Mouse (Mus musculus) megakaryocyte, embryonic 14.5 days (primary cell): ENCODE data around the gene Hapln1. TPM values are rescaled to one million over a fixed set of nuclear protein-coding genes. Genes with fewer than 3 reads are reported as not detected.

Experiments used
- H3K27me3 ChIP-seq: replicated peaks from 2 replicates; pipeline ENCODE3; 2012; ENCODE audit warnings: inconsistent platforms
- H3K36me3 ChIP-seq: replicated peaks from 2 replicates; pipeline ENCODE3; 2012; ENCODE audit warnings: low read length, inconsistent platforms, mixed read lengths
- H3K4me1 ChIP-seq: 2 replicates; pipeline ENCODE4 v1.6.1; 2012; ENCODE audit warnings: inconsistent platforms
- H3K4me3 ChIP-seq: replicated peaks from 2 replicates; pipeline ENCODE3; 2012; ENCODE audit warnings: moderate library complexity, mild to moderate bottlenecking, inconsistent platforms
- H3K9me3 ChIP-seq: 2 replicates; pipeline ENCODE4 v1.6.1; 2012; ENCODE audit warnings: inconsistent platforms
- FLI1 ChIP-seq: IDR thresholded peaks from 2 replicates; pipeline ENCODE4 v1.6.1; 2012; ENCODE audit warnings: low read length, inconsistent platforms, mixed read lengths
- GATA1 ChIP-seq: IDR thresholded peaks from 3 replicates; pipeline ENCODE4 v1.6.1; 2012; ENCODE audit warnings: mixed read lengths, low read length, inconsistent platforms, borderline replicate concordance
- polyA plus RNA-seq: library from polyadenylated mRNA; stranded (reverse); fragments of >175 nt; gene quantifications from 2 replicates; pipeline ENCODE4 v1.2.3, GENCODE M21; 2012; ENCODE audit warnings: low replicate concordance; ENCODE audit not compliant: insufficient read depth

Gene Hapln1
- polyA plus RNA-seq, 1 experiment, result not detected

- H3K4me3 ChIP-seq, result no peak overlapping the region
- H3K27me3 ChIP-seq, result no peaks in the 10 kb centered on the region
- peaks cover 6% of the 10 kb centered on the region; the same call in 1 of the 2 replicates for H3K9me3 ChIP-seq
- no peaks in the 10 kb centered on the region for H3K36me3 ChIP-seq
- H3K4me1 ChIP-seq, result no peaks in the 10 kb centered on the region
- no peak for TF ChIP-seq FLI1
- no peak for TF ChIP-seq GATA1
These were observed 55.5 kb downstream of the Hapln1 start for GRCm38 (mm10) chr13:89595105-89595504.

DNA sequence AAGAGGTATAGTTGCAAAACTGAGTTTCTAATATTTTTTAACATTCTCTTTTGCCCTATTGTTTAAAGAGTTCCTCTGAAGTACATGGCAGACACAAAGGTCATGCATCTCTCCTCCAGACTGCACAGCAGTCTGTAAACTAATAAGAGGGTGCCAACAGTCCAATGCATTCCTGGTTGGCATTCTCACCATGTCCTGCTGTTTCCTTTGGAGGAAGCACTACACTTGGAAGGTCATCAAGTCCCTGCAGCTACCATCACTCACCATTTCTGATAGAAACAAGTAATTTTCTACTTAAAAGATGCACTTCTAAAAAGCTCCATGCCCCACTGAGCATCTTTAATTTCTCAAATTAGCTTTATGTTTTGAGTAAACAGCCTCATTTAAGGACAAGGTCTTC lies 57.8 kb downstream of the Hapln1 start:
- TF ChIP-seq GATA1 (no peak), FLI1 (no peak)
- Histone ChIP-seq H3K36me3 (no peaks in the 10 kb centered on the region), H3K4me3 (no peak overlapping the region), H3K4me1 (no peaks in the 10 kb centered on the region), H3K27me3 (no peaks in the 10 kb centered on the region), H3K9me3 (peaks cover 6% of the 10 kb centered on the region; the same call in 1 of the 2 replicates)

DNA sequence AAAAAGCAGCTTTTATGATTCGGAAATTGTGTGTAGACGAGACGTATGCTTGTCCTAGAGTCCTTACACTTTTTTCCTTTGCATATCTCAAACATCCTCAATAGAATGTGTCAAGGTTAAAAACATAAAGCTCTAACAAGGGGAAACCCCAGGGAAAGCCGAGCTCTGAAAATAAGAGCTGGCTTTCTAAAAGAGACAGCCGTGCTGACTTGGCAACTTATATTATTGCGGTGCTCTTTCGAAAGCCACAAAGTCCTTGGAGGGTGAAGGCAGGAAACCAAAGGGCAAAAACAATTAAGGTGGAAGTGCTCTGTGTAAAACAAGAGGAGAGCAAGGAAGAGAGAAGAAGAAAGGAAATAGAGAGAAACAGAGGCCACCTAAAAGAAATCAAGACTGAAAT lies 60.9 kb downstream of the Hapln1 start:
- Histone ChIP-seq H3K27me3 (no peaks in the 10 kb centered on the region), H3K4me3 (no peak overlapping the region), H3K36me3 (no peaks in the 10 kb centered on the region), H3K4me1 (no peaks in the 10 kb centered on the region), H3K9me3 (peaks cover 3% of the 10 kb centered on the region; the same call in 1 of the 2 replicates)
- no peak for TF ChIP-seq GATA1
- no peak for TF ChIP-seq FLI1

DNA sequence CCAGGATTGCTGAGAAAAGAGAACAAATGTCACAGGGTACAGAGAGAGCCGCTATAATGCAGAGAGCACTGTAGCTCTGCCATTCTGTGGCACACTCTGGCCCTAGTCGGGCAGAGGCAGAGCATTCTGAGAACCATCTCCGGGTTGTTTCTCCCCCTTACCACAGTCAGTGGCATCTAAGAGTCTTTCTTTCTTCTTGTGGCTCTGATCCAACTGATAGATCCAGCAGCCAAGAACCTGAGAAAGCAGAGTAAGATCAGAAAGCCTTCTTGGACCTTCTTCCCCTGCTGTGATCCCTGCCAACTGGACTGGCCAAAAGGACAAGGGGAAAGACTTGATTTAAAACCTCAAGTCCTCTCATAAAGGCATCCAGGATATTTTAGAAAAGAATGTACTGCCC lies 63.7 kb downstream of the Hapln1 start:
- TF ChIP-seq FLI1 (no peak), GATA1 (no peak)
- no peak overlapping the region for H3K4me3 ChIP-seq
- no peaks in the 10 kb centered on the region for H3K4me1 ChIP-seq
- peaks cover 6% of the 10 kb centered on the region; the same call in 1 of the 2 replicates for H3K9me3 ChIP-seq
- H3K27me3 ChIP-seq, result no peaks in the 10 kb centered on the region
- H3K36me3 ChIP-seq, result no peaks in the 10 kb centered on the region

GRCm38 (mm10) chr13:89607399-89607798 lies 67.8 kb downstream of the Hapln1 start:
- H3K27me3 ChIP-seq, result no peaks in the 10 kb centered on the region
- no peaks in the 10 kb centered on the region for H3K36me3 ChIP-seq
- H3K4me1 ChIP-seq, result no peaks in the 10 kb centered on the region
- H3K9me3 ChIP-seq, result peaks cover 6% of the 10 kb centered on the region; the same call in 1 of the 2 replicates
- no peak overlapping the region for H3K4me3 ChIP-seq
- TF ChIP-seq GATA1 (no peak), FLI1 (no peak)

GRCm38 (mm10) chr13:89619064-89619463 lies 79.5 kb downstream of the Hapln1 start:
- Histone ChIP-seq H3K4me1 (no peaks in the 10 kb centered on the region), H3K4me3 (no peak overlapping the region), H3K27me3 (no peaks in the 10 kb centered on the region), H3K9me3 (no peaks in the 10 kb centered on the region), H3K36me3 (no peaks in the 10 kb centered on the region)
- TF ChIP-seq GATA1 (no peak), FLI1 (no peak)

DNA sequence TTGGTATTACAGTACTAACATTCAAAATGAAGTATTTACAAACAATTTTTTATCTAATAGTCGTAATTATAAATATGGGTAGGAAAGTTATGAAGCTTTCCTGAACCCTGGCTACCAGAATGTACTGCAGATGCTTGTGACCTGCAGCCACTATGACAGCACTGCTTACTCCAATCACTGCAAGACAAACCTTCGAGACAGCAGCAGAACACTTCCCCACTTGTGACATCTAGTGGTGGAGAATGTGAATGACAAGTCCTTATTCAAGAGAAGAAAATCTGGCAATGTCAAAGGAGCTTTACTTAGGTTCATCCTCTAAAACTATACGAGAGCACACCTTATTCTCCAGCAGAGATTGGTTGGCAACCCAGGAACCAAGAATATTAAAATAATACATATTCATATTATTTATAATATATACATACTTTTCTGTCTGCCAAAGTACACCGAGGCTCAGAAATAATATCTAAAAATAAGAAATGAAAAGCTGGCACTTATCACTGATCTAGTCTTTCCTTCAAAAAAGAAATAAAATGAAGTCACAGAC lies 94.6 kb downstream of the Hapln1 start:
- no peaks in the 10 kb centered on the region for H3K36me3 ChIP-seq
- TF ChIP-seq GATA1, result no peak
- no peak for TF ChIP-seq FLI1
- no peaks in the 10 kb centered on the region for H3K27me3 ChIP-seq
- no peaks in the 10 kb centered on the region for H3K9me3 ChIP-seq
- no peak overlapping the region for H3K4me3 ChIP-seq
- no peaks in the 10 kb centered on the region for H3K4me1 ChIP-seq

DNA sequence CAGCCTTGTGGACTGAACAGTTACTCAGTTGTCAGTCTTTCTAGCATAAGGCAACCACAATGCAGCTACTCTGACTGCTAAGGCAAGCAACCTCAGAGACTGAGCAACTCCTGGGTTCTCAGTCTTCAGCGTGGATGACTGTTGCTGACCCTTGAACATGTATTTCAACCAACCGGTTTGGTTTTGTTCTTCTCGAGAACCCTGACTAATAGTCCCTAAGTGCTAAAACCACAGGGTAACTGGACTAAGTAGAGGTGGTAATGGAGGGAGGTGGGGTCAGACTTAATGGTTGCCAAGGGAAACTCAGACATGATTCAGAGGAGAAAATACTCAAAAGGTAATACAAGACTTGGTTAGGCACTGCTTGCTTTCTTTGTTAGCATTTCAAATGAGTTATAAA lies 97.4 kb downstream of the Hapln1 start:
- no peaks in the 10 kb centered on the region for H3K4me1 ChIP-seq
- H3K27me3 ChIP-seq, result no peaks in the 10 kb centered on the region

DNA sequence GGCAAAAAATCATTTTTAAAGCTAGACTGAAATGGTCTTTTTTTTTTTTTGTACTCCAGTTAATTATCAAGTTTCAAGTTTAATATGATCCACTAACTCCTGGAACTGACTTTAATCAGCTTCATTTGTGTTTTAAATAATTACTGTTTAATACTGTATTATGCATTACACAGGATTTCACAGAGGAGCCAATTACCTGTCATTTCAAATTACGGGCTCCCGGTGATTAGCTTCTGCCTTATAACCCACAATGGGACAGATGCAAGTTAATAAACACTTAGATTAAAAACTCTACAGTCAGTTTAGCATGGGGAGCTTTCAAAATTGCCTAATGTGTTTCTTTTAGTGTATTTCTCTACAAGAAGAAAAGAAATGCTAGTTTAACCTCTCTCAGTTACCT lies 106.0 kb downstream of the Hapln1 start:
- no peak for TF ChIP-seq FLI1
- TF ChIP-seq GATA1, result no peak
- Histone ChIP-seq H3K4me1 (no peaks in the 10 kb centered on the region), H3K36me3 (no peaks in the 10 kb centered on the region), H3K9me3 (no peaks in the 10 kb centered on the region), H3K4me3 (no peak overlapping the region), H3K27me3 (no peaks in the 10 kb centered on the region)

More for the DNA sequence above, 97.4 kb downstream of the Hapln1 start:
- H3K9me3 ChIP-seq, result no peaks in the 10 kb centered on the region
- H3K4me3 ChIP-seq, result no peak overlapping the region
- TF ChIP-seq FLI1 (no peak), GATA1 (no peak)
- no peaks in the 10 kb centered on the region for H3K36me3 ChIP-seq

DNA sequence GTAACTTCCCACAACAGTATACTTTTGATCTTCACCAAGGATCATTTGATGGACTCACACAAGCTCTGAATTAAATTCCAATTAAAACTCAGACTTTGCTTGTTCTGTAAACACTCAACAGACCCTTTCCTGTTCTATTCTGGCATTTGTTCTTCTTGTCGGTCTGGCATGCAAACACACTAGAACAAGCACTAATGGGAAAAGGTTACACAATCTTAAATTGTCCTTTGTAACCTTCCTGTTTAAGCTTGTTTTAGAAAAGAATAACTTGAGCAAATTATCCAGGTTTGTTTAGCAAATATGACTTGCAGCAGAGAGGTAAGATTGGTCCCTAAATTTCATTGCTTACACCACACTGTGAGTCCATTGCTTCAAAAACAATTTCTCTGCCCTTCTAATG lies 113.2 kb downstream of the Hapln1 start:
- TF ChIP-seq FLI1, result no peak
- no peak for TF ChIP-seq GATA1
- H3K9me3 ChIP-seq, result no peaks in the 10 kb centered on the region
- H3K36me3 ChIP-seq, result no peaks in the 10 kb centered on the region
- no peak overlapping the region for H3K4me3 ChIP-seq
- H3K4me1 ChIP-seq, result peaks cover 6% of the 10 kb centered on the region; the same call in 1 of the 2 replicates
- H3K27me3 ChIP-seq, result no peaks in the 10 kb centered on the region
